Mouse (Mus musculus) olfactory bulb, adult 2 months (tissue): ENCODE results near the gene Btbd9. TPM values are rescaled to one million over a fixed set of nuclear protein-coding genes. Genes with fewer than 3 reads are reported as not detected.

Experiments used
- H3K27ac ChIP-seq: fragments of 200-500 bp; 2 replicates; pipeline ENCODE4 v1.5.1; 2012; ENCODE audit warnings: low read depth, low read length; ENCODE audit not compliant: insufficient read depth
- H3K4me1 ChIP-seq: fragments of 200-500 bp; 2 replicates; pipeline ENCODE4 v1.6.1; 2012; ENCODE audit warnings: low read length; ENCODE audit not compliant: control insufficient read depth, insufficient read depth
- H3K4me3 ChIP-seq: fragments of 200-500 bp; 2 replicates; pipeline ENCODE4 v1.5.1; 2012; ENCODE audit warnings: mild to moderate bottlenecking, low read depth, low read length, moderate library complexity; ENCODE audit not compliant: insufficient read depth
- CTCF ChIP-seq: fragments of 200-500 bp; IDR thresholded peaks from 2 replicates; pipeline ENCODE4 v1.5.1; 2012; ENCODE audit warnings: low read depth, mild to moderate bottlenecking, low read length, moderate library complexity; ENCODE audit not compliant: insufficient read depth
- POLR2A ChIP-seq: fragments of 200-500 bp; IDR thresholded peaks from 2 replicates; pipeline ENCODE4 v1.6.1; 2012; ENCODE audit warnings: mild to moderate bottlenecking, low read depth, low read length, moderate library complexity; ENCODE audit not compliant: insufficient read depth
- WGBS: fragments of 180-500 bp; shearing (Covaris S2); methylation state at CpG from one replicate; pipeline ENCODE4 v1.1.7; 2018; 5-methylcytosine and 5-hydroxymethylcytosine counted together
- polyA plus RNA-seq: library from polyadenylated mRNA; stranded (reverse); fragments of >200 nt; gene quantifications from 2 replicates; pipeline ENCODE4 v1.2.4, GENCODE M21; 2012; ENCODE audit warnings: low replicate concordance; ENCODE audit not compliant: missing spikeins, insufficient read depth, insufficient read length

Btbd9 gene
- polyA plus RNA-seq, 1 experiment: not detected

GRCm38 (mm10) chr17:30347101-30347613, 229.1 kb downstream of the Btbd9 start:
- Histone ChIP-seq H3K4me1 (peaks cover 34% of the 10 kb centered on the region), H3K27ac (peak overlapping the region; percentile 71), H3K4me3 (no peak overlapping the region)
- TF ChIP-seq CTCF (no peak), POLR2A (no peak)
- WGBS: 18% methylated on average over 10 of the region's 10 CpGs

GRCm38 (mm10) chr17:30345008-30345407, 231.3 kb downstream of the Btbd9 start:
- WGBS: 90% methylated on average over 3 of the region's 3 CpGs
- peaks cover 43% of the 10 kb centered on the region for H3K4me1 ChIP-seq
- H3K4me3 ChIP-seq: no peak overlapping the region
- no peak overlapping the region for H3K27ac ChIP-seq
- TF ChIP-seq POLR2A: no peak
- TF ChIP-seq CTCF: no peak

- no peak overlapping the region for H3K27ac ChIP-seq
- no peak overlapping the region for H3K4me3 ChIP-seq
- 41% methylated on average over 9 of the region's 9 CpGs for WGBS
- no peak for TF ChIP-seq POLR2A
- no peak for TF ChIP-seq CTCF
- peaks cover 37% of the 10 kb centered on the region for H3K4me1 ChIP-seq
These were observed 232.4 kb downstream of the Btbd9 start for GRCm38 (mm10) chr17:30343701-30344473.

GRCm38 (mm10) chr17:30341556-30341955, 234.7 kb downstream of the Btbd9 start:
- WGBS: 94% methylated on average over 6 of the region's 6 CpGs
- Histone ChIP-seq H3K27ac (no peak overlapping the region), H3K4me3 (no peak overlapping the region), H3K4me1 (peaks cover 26% of the 10 kb centered on the region)
- TF ChIP-seq POLR2A (no peak), CTCF (no peak)

- H3K27ac ChIP-seq: peak overlapping the region; percentile 40; the same call in 1 of the 2 replicates
- H3K4me3 ChIP-seq: no peak overlapping the region
- peaks cover 27% of the 10 kb centered on the region for H3K4me1 ChIP-seq
- 72% methylated on average over 13 of the region's 13 CpGs for WGBS
- TF ChIP-seq CTCF (no peak), POLR2A (no peak)
These were observed 235.7 kb downstream of the Btbd9 start for GRCm38 (mm10) chr17:30340495-30341126.

- TF ChIP-seq POLR2A: no peak
- 91% methylated on average over 5 of the region's 5 CpGs for WGBS
- Histone ChIP-seq H3K4me1 (peaks cover 28% of the 10 kb centered on the region), H3K27ac (no peak overlapping the region), H3K4me3 (no peak overlapping the region)
These were observed 237.0 kb downstream of the Btbd9 start for GRCm38 (mm10) chr17:30339317-30339716.

DNA sequence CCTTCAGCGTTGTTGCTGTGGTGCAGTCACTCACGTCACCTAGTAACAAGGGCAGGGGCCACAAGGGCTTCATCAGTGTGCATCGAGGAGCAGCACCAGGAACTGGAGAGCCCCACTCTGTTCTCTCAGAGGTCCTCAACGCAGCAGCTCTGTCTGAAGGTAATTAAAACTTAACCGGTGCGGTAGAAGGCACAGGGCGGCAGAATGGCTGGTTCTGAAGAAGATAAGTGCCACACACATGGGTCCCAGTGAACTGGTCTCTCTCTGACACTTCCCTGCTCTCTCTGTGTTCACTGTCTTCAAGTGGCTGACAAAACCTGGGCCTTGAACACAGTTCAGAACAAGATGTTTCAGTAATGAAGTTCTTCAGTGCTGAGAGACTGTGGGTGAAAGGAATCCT, 239.5 kb downstream of the Btbd9 start:
- Histone ChIP-seq H3K27ac (no peak overlapping the region), H3K4me1 (peaks cover 20% of the 10 kb centered on the region), H3K4me3 (no peak overlapping the region)
- TF ChIP-seq POLR2A: no peak
- no peak for TF ChIP-seq CTCF
- 80% methylated on average over 7 of the region's 7 CpGs for WGBS

DNA sequence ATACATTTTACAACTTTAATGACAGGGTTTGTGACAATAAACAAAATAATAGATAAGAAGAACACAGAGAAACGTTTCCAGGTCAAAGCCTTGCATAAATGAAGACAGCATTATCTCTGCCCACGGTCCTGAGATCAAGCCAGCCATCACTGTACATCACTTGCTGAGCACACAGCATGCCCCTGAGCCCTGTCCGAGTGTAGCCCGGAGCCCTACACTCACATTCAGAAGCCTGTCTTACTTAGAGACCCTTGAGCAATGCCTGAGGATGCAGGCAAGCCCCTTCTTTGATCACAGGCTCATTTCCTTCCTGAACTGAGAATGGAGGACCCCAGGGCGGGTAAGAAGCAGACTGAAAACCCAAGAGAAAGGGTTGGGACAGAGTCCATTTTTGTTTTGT, 240.0 kb downstream of the Btbd9 start:
- TF ChIP-seq POLR2A: no peak
- TF ChIP-seq CTCF: no peak
- 72% methylated on average over 5 of the region's 5 CpGs for WGBS
- H3K4me3 ChIP-seq: no peak overlapping the region
- no peak overlapping the region for H3K27ac ChIP-seq
- H3K4me1 ChIP-seq: peaks cover 17% of the 10 kb centered on the region

- H3K27ac ChIP-seq: no peak overlapping the region
- peaks cover 14% of the 10 kb centered on the region for H3K4me1 ChIP-seq
- no peak for TF ChIP-seq CTCF
- no peak overlapping the region for H3K4me3 ChIP-seq
- 83% methylated on average over 8 of the region's 8 CpGs for WGBS
These were observed 240.5 kb downstream of the Btbd9 start for GRCm38 (mm10) chr17:30335746-30336145.
